Mouse (Mus musculus) ES-E14 (cell line): ENCODE data around the gene Fbxo22.

Source experiments
- CHD2 ChIP-seq: IDR thresholded peaks from 2 replicates; pipeline ENCODE4 v1.6.1; 2014; ENCODE audit warnings: mild to moderate bottlenecking, low read depth, low read length, inconsistent platforms
- HCFC1 ChIP-seq: IDR thresholded peaks from 2 replicates; pipeline ENCODE4 v1.6.1; 2012; ENCODE audit warnings: low read length, inconsistent platforms, borderline replicate concordance; ENCODE audit not compliant: insufficient read depth
- MAFK ChIP-seq: IDR thresholded peaks from 2 replicates; pipeline ENCODE4 v1.6.1; 2014; ENCODE audit warnings: mild to moderate bottlenecking, low read depth, low read length, inconsistent platforms; ENCODE audit not compliant: insufficient read depth
- ZC3H11A ChIP-seq: IDR thresholded peaks from 2 replicates; pipeline ENCODE4 v1.6.1; 2012; ENCODE audit warnings: low read depth, mild to moderate bottlenecking, inconsistent platforms, low read length, borderline replicate concordance
- ZNF384 ChIP-seq: IDR thresholded peaks from 2 replicates; pipeline ENCODE4 v1.6.1; 2012; ENCODE audit warnings: low read depth, low read length, inconsistent platforms

DNA sequence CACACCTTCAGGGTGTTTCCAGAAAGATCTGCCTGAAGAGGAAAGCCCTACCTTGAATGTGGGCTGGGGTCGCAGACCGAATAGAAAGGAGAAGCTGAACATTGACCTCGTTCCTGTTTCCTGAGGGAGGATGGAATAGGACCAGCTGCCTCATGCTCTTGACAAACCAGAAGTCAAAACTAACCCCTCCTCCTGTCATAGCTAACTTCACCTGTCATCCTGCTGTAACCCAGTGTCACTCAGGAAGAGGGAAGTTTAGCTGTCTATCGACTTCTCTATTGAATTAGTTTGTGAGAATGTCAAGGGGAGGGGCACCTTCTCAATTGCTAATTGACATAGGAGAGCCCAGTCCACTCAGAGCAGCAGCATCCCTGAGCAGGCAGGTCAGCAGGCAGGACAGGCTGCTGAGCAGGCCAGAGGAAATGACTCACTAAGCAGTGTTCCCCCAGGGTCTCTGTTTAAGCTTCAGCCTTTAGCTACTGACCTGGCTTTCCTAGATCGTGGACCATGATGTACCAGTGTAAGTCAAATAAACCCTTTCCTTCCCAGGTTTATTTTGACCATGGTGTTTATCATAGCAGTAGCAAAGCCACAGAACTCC lies 63.3 kb downstream of the Fbxo22 start:
- TF ChIP-seq ZNF384 (no peak), MAFK (no peak), ZC3H11A (no peak), CHD2 (no peak), HCFC1 (no peak)
